Mouse (Mus musculus) small intestine, adult 2 months (tissue): ENCODE measurements at regions not wholly inside any gene's neighbourhood (a gene's known extent, or its start where the extent isn't known, plus 50 kb on each side); places are given as distances from the start of the nearest gene placed in this dataset.

Source experiments
- H3K27ac ChIP-seq: fragments of 200-500 bp; 2 replicates; pipeline ENCODE4 v1.5.1; 2012; ENCODE audit warnings: low read depth, low read length, control low read depth, inconsistent platforms; ENCODE audit not compliant: insufficient read depth
- H3K27me3 ChIP-seq: fragments of 200-500 bp; 2 replicates; pipeline ENCODE4 v1.6.1; 2012; ENCODE audit warnings: mild to moderate bottlenecking, moderate library complexity, low read length, inconsistent platforms; ENCODE audit not compliant: control insufficient read depth, insufficient read depth
- H3K36me3 ChIP-seq: fragments of 200-500 bp; 2 replicates; pipeline ENCODE4 v1.6.1; 2012; ENCODE audit warnings: mild to moderate bottlenecking, low read length, control low read depth, inconsistent platforms; ENCODE audit not compliant: control insufficient read depth, insufficient read depth
- H3K4me1 ChIP-seq: fragments of 200-500 bp; 2 replicates; pipeline ENCODE4 v1.6.1; 2012; ENCODE audit warnings: low read length, inconsistent platforms, mixed read lengths; ENCODE audit not compliant: control insufficient read depth, insufficient read depth, insufficient read length
- H3K4me3 ChIP-seq: fragments of 200-500 bp; 2 replicates; pipeline ENCODE4 v1.5.1; 2012; ENCODE audit warnings: low read depth, mild to moderate bottlenecking, control low read depth, inconsistent platforms, low read length, moderate library complexity
- CTCF ChIP-seq: fragments of 200-500 bp; IDR thresholded peaks from 2 replicates; pipeline ENCODE4 v1.5.1; 2012; ENCODE audit warnings: low read depth, mild to moderate bottlenecking, control low read depth, inconsistent platforms, low read length, moderate library complexity, mixed read lengths; ENCODE audit not compliant: insufficient replicate concordance, insufficient read length; ENCODE audit errors: extremely low read depth
- POLR2A ChIP-seq: fragments of 200-500 bp; IDR thresholded peaks from 2 replicates; pipeline ENCODE4 v1.6.1; 2012; ENCODE audit warnings: low read depth, mild to moderate bottlenecking, control low read depth, inconsistent platforms, low read length, moderate library complexity
- WGBS: fragments of 180-500 bp; shearing (Covaris S2); methylation state at CpG from one replicate; pipeline ENCODE4 v1.1.7; 2018; 5-methylcytosine and 5-hydroxymethylcytosine counted together

GRCm38 (mm10) chr2:84217116-84217515 lies 208.1 kb downstream of the Calcrl start:
- Histone ChIP-seq H3K27ac (no peak overlapping the region), H3K36me3 (no peaks in the 10 kb centered on the region), H3K27me3 (no peaks in the 10 kb centered on the region), H3K4me3 (no peak overlapping the region), H3K4me1 (no peaks in the 10 kb centered on the region)
- WGBS: 70% methylated on average over 1 of the region's 1 CpGs
- TF ChIP-seq CTCF (no peak), POLR2A (no peak)

GRCm38 (mm10) chr2:84222049-84222448 lies 203.2 kb downstream of the Calcrl start:
- 92% methylated on average over 1 of the region's 1 CpGs for WGBS
- TF ChIP-seq POLR2A (no peak), CTCF (no peak)

GRCm38 (mm10) chr2:84229777-84230176 lies 195.4 kb downstream of the Calcrl start:
- TF ChIP-seq CTCF: no peak
- no peak for TF ChIP-seq POLR2A
- H3K36me3 ChIP-seq: no peaks in the 10 kb centered on the region
- WGBS: 59% methylated on average over 3 of the region's 3 CpGs
- no peak overlapping the region; the same call in 1 of the 2 replicates for H3K27ac ChIP-seq
- no peaks in the 10 kb centered on the region for H3K4me1 ChIP-seq
- no peak overlapping the region for H3K4me3 ChIP-seq
- no peaks in the 10 kb centered on the region for H3K27me3 ChIP-seq

More at GRCm38 (mm10) chr2:84222049-84222448, 203.2 kb downstream of the Calcrl start:
- Histone ChIP-seq H3K27ac (no peak overlapping the region), H3K36me3 (no peaks in the 10 kb centered on the region), H3K27me3 (no peaks in the 10 kb centered on the region), H3K4me1 (no peaks in the 10 kb centered on the region), H3K4me3 (no peak overlapping the region)

- Histone ChIP-seq H3K36me3 (no peaks in the 10 kb centered on the region), H3K4me1 (no peaks in the 10 kb centered on the region), H3K4me3 (no peak overlapping the region), H3K27ac (no peak overlapping the region), H3K27me3 (no peaks in the 10 kb centered on the region)
- TF ChIP-seq CTCF (no peak), POLR2A (no peak)
- WGBS: 91% methylated on average over 4 of the region's 4 CpGs
Measured at GRCm38 (mm10) chr2:84235641-84236040, 189.6 kb downstream of the Calcrl start.

- Histone ChIP-seq H3K36me3 (no peaks in the 10 kb centered on the region), H3K4me3 (no peak overlapping the region), H3K27me3 (no peaks in the 10 kb centered on the region), H3K27ac (no peak overlapping the region), H3K4me1 (peaks cover 3% of the 10 kb centered on the region; the same call in 1 of the 2 replicates)
- TF ChIP-seq CTCF: no peak
- no peak for TF ChIP-seq POLR2A
- 17% methylated on average over 4 of the region's 4 CpGs for WGBS
Measured at GRCm38 (mm10) chr2:84241244-84241643, 184.0 kb downstream of the Calcrl start.

GRCm38 (mm10) chr2:84241986-84242385 lies 183.2 kb downstream of the Calcrl start:
- Histone ChIP-seq H3K27me3 (no peaks in the 10 kb centered on the region), H3K4me3 (no peak overlapping the region), H3K36me3 (no peaks in the 10 kb centered on the region), H3K27ac (no peak overlapping the region), H3K4me1 (peaks cover 3% of the 10 kb centered on the region; the same call in 1 of the 2 replicates)
- TF ChIP-seq POLR2A (no peak), CTCF (no peak)
- 6% methylated on average over 1 of the region's 1 CpGs for WGBS

- TF ChIP-seq POLR2A: no peak
- TF ChIP-seq CTCF: no peak
- H3K27ac ChIP-seq: no peak overlapping the region
- no peak overlapping the region for H3K4me3 ChIP-seq
- 53% methylated on average over 2 of the region's 2 CpGs for WGBS
- H3K4me1 ChIP-seq: peaks cover 3% of the 10 kb centered on the region; the same call in 1 of the 2 replicates
- H3K36me3 ChIP-seq: no peaks in the 10 kb centered on the region
- H3K27me3 ChIP-seq: no peaks in the 10 kb centered on the region
Measured at GRCm38 (mm10) chr2:84245900-84246299, 179.3 kb downstream of the Calcrl start.
